Mouse (Mus musculus): ENCODE results near the gene Ldb2.

- TF ChIP-seq JUND (IDR thresholded peaks at IDR 0.05; ENCODE audit: low read depth, low read length) (no peak), CTCF (IDR thresholded peaks at IDR 0.05 in 2 of 3, conservative IDR thresholded peaks at IDR 0.05 in 1 of 3; ENCODE audit: control insufficient read depth in 1 of 3, insufficient read depth in 1 of 3, low read depth in 2 of 3, low read length in 3 of 3, poor library complexity in 1 of 3, severe bottlenecking in 1 of 3) (no peak), ZC3H11A (IDR thresholded peaks at IDR 0.05; ENCODE audit: low read depth, low read length) (no peak), POLR2A (IDR thresholded peaks at IDR 0.05; ENCODE audit: control insufficient read depth in 1 of 2, insufficient read depth in 1 of 2, low read depth in 1 of 2, low read length in 2 of 2, poor library complexity in 1 of 2) (no peak), HCFC1 (IDR thresholded peaks at IDR 0.05; ENCODE audit: low read depth, low read length) (no peak), SIN3A (IDR thresholded peaks at IDR 0.05; ENCODE audit: low read length) (no peak)
These were observed 1.6 kb upstream of the Ldb2 start for GRCm38 (mm10) chr5:44801100-44801499.
